Mouse (Mus musculus): ENCODE results near the gene Sh2d7.
A peak's percentile ranks its signal among the peaks of the same experiment; 100 is the strongest.
"Not testable (repeated sequence)": the region's sequence is repeated elsewhere in the genome, so short reads cannot be mapped to it uniquely, and the experiment has no call there.

Sh2d7 gene

GRCm38 (mm10) chr9:54544212-54544953 lies 5.6 kb downstream of the Sh2d7 start:
- DNase-seq (ENCODE audit: low spot score in 2 of 2), result peak in 1 of 2 experiments; percentile 12

- no peak for DNase-seq (ENCODE audit: low spot score in 2 of 2)
Measured at GRCm38 (mm10) chr9:54544954-54545315, 6.2 kb downstream of the Sh2d7 start.

GRCm38 (mm10) chr9:54547536-54547935 lies 8.8 kb downstream of the Sh2d7 start:
- DNase-seq (ENCODE audit: low spot score in 2 of 2), result peak; percentile 29 to 70

- no peak for DNase-seq (ENCODE audit: low spot score in 2 of 2)
Measured at GRCm38 (mm10) chr9:54549433-54549832, 10.6 kb downstream of the Sh2d7 start.

GRCm38 (mm10) chr9:54552409-54552808 lies 13.6 kb downstream of the Sh2d7 start:
- peak in 1 of 2 experiments; percentile 39 for DNase-seq (ENCODE audit: low spot score in 2 of 2)

GRCm38 (mm10) chr9:54555044-54555443 lies 16.3 kb downstream of the Sh2d7 start:
- DNase-seq (ENCODE audit: low spot score in 2 of 2), result no peak

GRCm38 (mm10) chr9:54558731-54559130 lies 19.9 kb downstream of the Sh2d7 start:
- DNase-seq (ENCODE audit: low spot score in 2 of 2), result no peak

GRCm38 (mm10) chr9:54559771-54560471 lies 21.1 kb downstream of the Sh2d7 start, which contains the start of gene Cib2:
Gene Cib2, minus strand, starts transcription at chr9:54560218.
- DNase-seq (ENCODE audit: low spot score in 2 of 2), result peak; percentile 52 to 73

GRCm38 (mm10) chr9:54560831-54561601 lies 22.2 kb downstream of the Sh2d7 start:
- no peak for DNase-seq (ENCODE audit: low spot score in 2 of 2)

- no peak for DNase-seq (ENCODE audit: low spot score in 2 of 2)
Measured at GRCm38 (mm10) chr9:54566958-54567357, 28.2 kb downstream of the Sh2d7 start.

GRCm38 (mm10) chr9:54568732-54569131 lies 29.9 kb downstream of the Sh2d7 start:
- DNase-seq (ENCODE audit: low spot score in 2 of 2), result no peak

GRCm38 (mm10) chr9:54571130-54571839 lies 32.5 kb downstream of the Sh2d7 start:
- no peak for DNase-seq (ENCODE audit: low spot score in 2 of 2)

GRCm38 (mm10) chr9:54583712-54584111 lies 44.9 kb downstream of the Sh2d7 start:
- DNase-seq (ENCODE audit: low spot score in 2 of 2), result no peak

GRCm38 (mm10) chr9:54584127-54584526 lies 45.3 kb downstream of the Sh2d7 start:
- DNase-seq (ENCODE audit: low spot score in 2 of 2), result not testable (repeated sequence)

- no peak for DNase-seq (ENCODE audit: low spot score in 2 of 2)
Measured at GRCm38 (mm10) chr9:54585839-54586198, 47.0 kb downstream of the Sh2d7 start.

- peak; percentile 96 to 99 for DNase-seq (ENCODE audit: low spot score in 2 of 2)
Measured at GRCm38 (mm10) chr9:54586199-54587061, 47.6 kb downstream of the Sh2d7 start, which contains the start of gene Idh3a. Gene Idh3a, plus strand, starts transcription at chr9:54586334.

GRCm38 (mm10) chr9:54587863-54588262 lies 49.1 kb downstream of the Sh2d7 start:
- DNase-seq (ENCODE audit: low spot score in 2 of 2), result no peak

- not testable (repeated sequence) for DNase-seq (ENCODE audit: low spot score in 2 of 2)
Measured at GRCm38 (mm10) chr9:54593652-54594051, 54.9 kb downstream of the Sh2d7 start.

All from cerebellum, postnatal 4 days (tissue).